Mouse (Mus musculus): ENCODE data around the gene Klhl31. TPM values are rescaled to one million over a fixed set of nuclear protein-coding genes. Genes with fewer than 3 reads are reported as not detected.

The Klhl31 gene
- total and polyA plus RNA-seq, 2 experiments from 2014 or later, result 0.05 to 0.11 TPM

- Histone ChIP-seq H3K9me3 (ENCODE audit: low read length) (no peaks in the 10 kb centered on the region), H3K9ac (replicated peaks; ENCODE audit: low read length, poor library complexity, severe bottlenecking) (no peak overlapping the region), H3K36me3 (ENCODE audit: insufficient read depth, low read length) (no peaks in the 10 kb centered on the region), H3K4me1 (ENCODE audit: insufficient read depth, low read length) (no peaks in the 10 kb centered on the region), H3K4me2 (ENCODE audit: low read depth, low read length, poor library complexity, severe bottlenecking) (no peak overlapping the region), H3K27ac (ENCODE audit: low read depth, low read length) (no peak overlapping the region), H3K4me3 (ENCODE audit: low read depth, low read length) (no peak overlapping the region), H3K27me3 (ENCODE audit: insufficient read depth, low read length) (no peaks in the 10 kb centered on the region; the same call in 1 of the 2 replicates)
- TF ChIP-seq CTCF (IDR thresholded peaks at IDR 0.05), result no peak
- 53% methylated on average over 2 of the region's 2 CpGs for WGBS
- DNase-seq (ENCODE audit: low spot score) (peak; percentile 59), ATAC-seq (ENCODE audit: low FRiP score) (no peak)
Observed at GRCm38 (mm10) chr9:77620482-77620881, 15.8 kb upstream of the Klhl31 start.

DNA sequence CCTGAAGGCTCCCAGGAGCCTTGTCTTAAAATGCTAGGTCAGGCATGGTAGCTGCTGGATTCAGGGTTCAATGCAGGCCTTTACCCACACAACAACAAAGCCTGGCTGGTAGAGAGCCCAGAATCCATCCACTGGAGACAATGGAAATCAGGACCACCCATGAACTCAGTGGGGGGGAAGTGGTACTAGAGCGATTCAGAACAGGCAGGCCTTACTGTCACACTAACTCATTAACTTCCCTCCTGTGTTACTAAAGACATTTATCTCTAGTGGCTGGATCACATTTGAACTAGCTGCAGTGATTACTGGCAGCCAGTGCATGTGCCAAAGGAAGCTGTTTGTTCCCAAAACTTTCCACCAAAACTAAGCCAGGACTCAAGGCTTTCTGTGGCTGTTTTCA is 13.4 kb upstream of the Klhl31 start:
- Histone ChIP-seq H3K27ac (ENCODE audit: low read depth, low read length) (no peak overlapping the region), H3K4me2 (ENCODE audit: low read depth, low read length, poor library complexity, severe bottlenecking) (no peak overlapping the region), H3K4me3 (ENCODE audit: low read depth, low read length) (no peak overlapping the region), H3K27me3 (ENCODE audit: insufficient read depth, low read length) (no peaks in the 10 kb centered on the region; the same call in 1 of the 2 replicates), H3K4me1 (ENCODE audit: insufficient read depth, low read length) (no peaks in the 10 kb centered on the region), H3K9me3 (ENCODE audit: low read length) (no peaks in the 10 kb centered on the region), H3K36me3 (ENCODE audit: insufficient read depth, low read length) (no peaks in the 10 kb centered on the region), H3K9ac (replicated peaks; ENCODE audit: low read length, poor library complexity, severe bottlenecking) (no peak overlapping the region)
- DNase-seq (ENCODE audit: low spot score), result peak; percentile 53
- no peak for TF ChIP-seq CTCF (IDR thresholded peaks at IDR 0.05)
- 0% methylated on average over 1 of the region's 1 CpGs for WGBS
- ATAC-seq (ENCODE audit: low FRiP score), result no peak

- DNase-seq (ENCODE audit: low spot score), result no peak
- H3K9me3 ChIP-seq (ENCODE audit: low read length), result no peaks in the 10 kb centered on the region
- no peak for TF ChIP-seq CTCF (IDR thresholded peaks at IDR 0.05)
Observed at GRCm38 (mm10) chr9:77623318-77624050, 12.8 kb upstream of the Klhl31 start.

GRCm38 (mm10) chr9:77624171-77624570 is 12.1 kb upstream of the Klhl31 start:
- no peak for TF ChIP-seq CTCF (IDR thresholded peaks at IDR 0.05)
- H3K9me3 ChIP-seq (ENCODE audit: low read length), result no peaks in the 10 kb centered on the region
- no peak overlapping the region for H3K4me3 ChIP-seq (ENCODE audit: low read depth, low read length)
- WGBS, result 91% methylated on average over 5 of the region's 5 CpGs
- ATAC-seq (ENCODE audit: low FRiP score) (no peak), DNase-seq (ENCODE audit: low spot score) (no peak)
- H3K9ac ChIP-seq (replicated peaks; ENCODE audit: low read length, poor library complexity, severe bottlenecking), result no peak overlapping the region
- H3K4me1 ChIP-seq (ENCODE audit: insufficient read depth, low read length), result no peaks in the 10 kb centered on the region
- H3K27ac ChIP-seq (ENCODE audit: low read depth, low read length), result no peak overlapping the region
- H3K36me3 ChIP-seq (ENCODE audit: insufficient read depth, low read length), result no peaks in the 10 kb centered on the region
- H3K27me3 ChIP-seq (ENCODE audit: insufficient read depth, low read length), result no peaks in the 10 kb centered on the region; the same call in 1 of the 2 replicates
- no peak overlapping the region for H3K4me2 ChIP-seq (ENCODE audit: low read depth, low read length, poor library complexity, severe bottlenecking)

More at GRCm38 (mm10) chr9:77623318-77624050, 12.8 kb upstream of the Klhl31 start:
- Histone ChIP-seq H3K4me3 (ENCODE audit: low read depth, low read length) (no peak overlapping the region), H3K4me1 (ENCODE audit: insufficient read depth, low read length) (no peaks in the 10 kb centered on the region), H3K27me3 (ENCODE audit: insufficient read depth, low read length) (no peaks in the 10 kb centered on the region; the same call in 1 of the 2 replicates), H3K27ac (ENCODE audit: low read depth, low read length) (no peak overlapping the region), H3K9ac (replicated peaks; ENCODE audit: low read length, poor library complexity, severe bottlenecking) (no peak overlapping the region), H3K4me2 (ENCODE audit: low read depth, low read length, poor library complexity, severe bottlenecking) (no peak overlapping the region), H3K36me3 (ENCODE audit: insufficient read depth, low read length) (no peaks in the 10 kb centered on the region)
- ATAC-seq (ENCODE audit: low FRiP score), result no peak
- WGBS, result 92% methylated on average over 6 of the region's 6 CpGs

- 84% methylated on average over 10 of the region's 10 CpGs for WGBS
- Histone ChIP-seq H3K9ac (replicated peaks; ENCODE audit: low read length, poor library complexity, severe bottlenecking) (no peak overlapping the region), H3K4me2 (ENCODE audit: low read depth, low read length, poor library complexity, severe bottlenecking) (no peak overlapping the region), H3K9me3 (ENCODE audit: low read length) (no peaks in the 10 kb centered on the region), H3K36me3 (ENCODE audit: insufficient read depth, low read length) (no peaks in the 10 kb centered on the region), H3K4me3 (ENCODE audit: low read depth, low read length) (no peak overlapping the region), H3K4me1 (ENCODE audit: insufficient read depth, low read length) (no peaks in the 10 kb centered on the region), H3K27ac (ENCODE audit: low read depth, low read length) (no peak overlapping the region), H3K27me3 (ENCODE audit: insufficient read depth, low read length) (no peaks in the 10 kb centered on the region; the same call in 1 of the 2 replicates)
- no peak for DNase-seq (ENCODE audit: low spot score)
- TF ChIP-seq CTCF (IDR thresholded peaks at IDR 0.05), result no peak
- ATAC-seq (ENCODE audit: low FRiP score), result no peak
Observed at GRCm38 (mm10) chr9:77628676-77629075, 7.6 kb upstream of the Klhl31 start.

- Histone ChIP-seq H3K4me2 (ENCODE audit: low read depth, low read length, poor library complexity, severe bottlenecking) (no peak overlapping the region), H3K4me1 (ENCODE audit: insufficient read depth, low read length) (no peaks in the 10 kb centered on the region), H3K36me3 (ENCODE audit: insufficient read depth, low read length) (no peaks in the 10 kb centered on the region), H3K27ac (ENCODE audit: low read depth, low read length) (no peak overlapping the region), H3K9me3 (ENCODE audit: low read length) (no peaks in the 10 kb centered on the region), H3K9ac (replicated peaks; ENCODE audit: low read length, poor library complexity, severe bottlenecking) (no peak overlapping the region), H3K4me3 (ENCODE audit: low read depth, low read length) (no peak overlapping the region), H3K27me3 (ENCODE audit: insufficient read depth, low read length) (no peaks in the 10 kb centered on the region; the same call in 1 of the 2 replicates)
- DNase-seq (ENCODE audit: low spot score) (no peak), ATAC-seq (ENCODE audit: low FRiP score) (no peak)
- TF ChIP-seq CTCF (IDR thresholded peaks at IDR 0.05), result no peak
- 78% methylated on average over 5 of the region's 5 CpGs for WGBS
Observed at GRCm38 (mm10) chr9:77629708-77630107, 6.6 kb upstream of the Klhl31 start.

All from midbrain, postnatal 0 days (tissue).